Mouse (Mus musculus) midbrain, postnatal 0 days (tissue): ENCODE measurements around the gene Acat2. TPM values are rescaled to one million over a fixed set of nuclear protein-coding genes. Genes with fewer than 3 reads are reported as not detected.
"Not testable (repeated sequence)": the region's sequence is repeated elsewhere in the genome, so short reads cannot be mapped to it uniquely, and the experiment has no call there.

Source experiments
- ATAC-seq: fragments of 200-750 bp; cut with Nextera tagmentation; 2 replicates; pipeline ENCODE4 v1.8.0; 2017; ENCODE audit warnings: moderate number of reproducible peaks, mild to moderate bottlenecking, moderate TSS enrichment, moderate library complexity; ENCODE audit not compliant: low FRiP score
- DNase-seq: peaks from one replicate; pipeline ENCODE4 v3.0.0-alpha.2; 2015; ENCODE audit warnings: low spot score
- H3K27ac ChIP-seq: fragments of 300-500 bp; sonication (generic); 2 replicates; pipeline ENCODE4 v1.5.1; 2014; ENCODE audit warnings: low read depth, mild to moderate bottlenecking, low read length, mixed read lengths
- H3K27me3 ChIP-seq: fragments of 300-500 bp; sonication (generic); 2 replicates; pipeline ENCODE4 v1.6.1; 2014; ENCODE audit warnings: low read length, control low read depth, mixed read lengths; ENCODE audit not compliant: insufficient read depth
- H3K36me3 ChIP-seq: fragments of 300-500 bp; sonication (generic); 2 replicates; pipeline ENCODE4 v1.6.1; 2014; ENCODE audit warnings: low read length, control low read depth, mixed read lengths; ENCODE audit not compliant: insufficient read depth
- H3K4me1 ChIP-seq: fragments of 300-500 bp; sonication (generic); 2 replicates; pipeline ENCODE4 v1.6.1; 2014; ENCODE audit warnings: mild to moderate bottlenecking, control low read depth, antibody characterized with exemption, low read length, mixed read lengths; ENCODE audit not compliant: insufficient read depth
- H3K4me2 ChIP-seq: fragments of 300-500 bp; sonication (generic); 2 replicates; pipeline ENCODE4 v1.6.1; 2014; ENCODE audit warnings: low read depth, mild to moderate bottlenecking, low read length, mixed read lengths; ENCODE audit not compliant: poor library complexity, severe bottlenecking
- H3K4me3 ChIP-seq: fragments of 300-500 bp; sonication (generic); 2 replicates; pipeline ENCODE4 v1.5.1; 2014; ENCODE audit warnings: low read depth, mild to moderate bottlenecking, low read length, moderate library complexity
- H3K9ac ChIP-seq: fragments of 300-500 bp; sonication (generic); replicated peaks from 2 replicates; pipeline ENCODE4 v1.6.1; 2014; ENCODE audit warnings: mild to moderate bottlenecking, low read length, moderate library complexity, mixed read lengths; ENCODE audit not compliant: poor library complexity, severe bottlenecking
- H3K9me3 ChIP-seq: fragments of 300-500 bp; sonication (generic); 2 replicates; pipeline ENCODE4 v1.6.1; 2016; ENCODE audit warnings: low read length, control low read depth
- CTCF ChIP-seq: IDR thresholded peaks from 2 replicates; pipeline ENCODE4 v1.5.1; 2016; ENCODE audit warnings: antibody characterized with exemption, mild to moderate bottlenecking
- whole genome bisulfite sequencing: fragments of 180-500 bp; shearing (Covaris S2); extraction: QIAGEN DNeasy Blood & Tissue Kit; methylation state at CpG from one replicate; pipeline ENCODE4 v1.1.7; 2014; 5-methylcytosine and 5-hydroxymethylcytosine counted together
- polyA plus RNA-seq: library from polyadenylated mRNA; unstranded; fragments of >200 nt; fragmentation: Nextera tagmentation; extraction: Ambion mirVana; gene quantifications from 2 replicates; pipeline ENCODE4 v1.2.1, GENCODE M21; 2015
- total RNA-seq: library from RNA; depleted of rRNA; stranded (reverse); fragments of >200 nt; gene quantifications from 2 replicates; pipeline ENCODE4 v1.2.3, GENCODE M21; 2014

Acat2 gene
- total and polyA plus RNA-seq, 2 experiments from 2014 or later = 181 to 247 TPM

- Histone ChIP-seq H3K4me2 (peak overlapping the region; percentile 71), H3K9me3 (no peaks in the 10 kb centered on the region), H3K27me3 (no peaks in the 10 kb centered on the region), H3K27ac (peak overlapping the region; percentile 100), H3K9ac (peak overlapping the region; percentile 99), H3K4me3 (peak overlapping the region; percentile 99), H3K4me1 (no peaks in the 10 kb centered on the region), H3K36me3 (no peaks in the 10 kb centered on the region)
- DNase-seq = peak; percentile 79
- TF ChIP-seq CTCF = peak; percentile 7; the same call in 1 of the 2 replicates
- WGBS = 0% methylated on average over 46 of the region's 84 CpGs
- ATAC-seq = peak; percentile 92
These were observed 31.2 kb upstream of the Acat2 start for GRCm38 (mm10) chr17:12991635-12992358.

GRCm38 (mm10) chr17:12991194-12991634 lies 30.7 kb upstream of the Acat2 start:
- H3K4me1 ChIP-seq = no peaks in the 10 kb centered on the region
- no peaks in the 10 kb centered on the region for H3K27me3 ChIP-seq
- peak overlapping the region; percentile 99 for H3K9ac ChIP-seq
- peak overlapping the region; percentile 71 for H3K4me2 ChIP-seq
- DNase-seq (peak; percentile 22), ATAC-seq (no peak)
- H3K27ac ChIP-seq = peak overlapping the region; percentile 100
- 1% methylated on average over 12 of the region's 12 CpGs for WGBS
- no peaks in the 10 kb centered on the region for H3K36me3 ChIP-seq
- H3K9me3 ChIP-seq = no peaks in the 10 kb centered on the region
- H3K4me3 ChIP-seq = peak overlapping the region; percentile 99
- TF ChIP-seq CTCF = no peak

- ATAC-seq = no peak
- no peak for DNase-seq
- no peak for TF ChIP-seq CTCF
- no peaks in the 10 kb centered on the region for H3K36me3 ChIP-seq
- no peaks in the 10 kb centered on the region for H3K4me1 ChIP-seq
- WGBS = 55% methylated on average over 8 of the region's 8 CpGs
- 0 out of 2 replicates have a peak overlapping the region, but pooled peaks have one; percentile 100 for H3K27ac ChIP-seq
- peak overlapping the region; percentile 99 for H3K4me3 ChIP-seq
- no peaks in the 10 kb centered on the region for H3K9me3 ChIP-seq
- H3K9ac ChIP-seq = peak overlapping the region; percentile 99
- H3K4me2 ChIP-seq = peak overlapping the region; percentile 71
- no peaks in the 10 kb centered on the region for H3K27me3 ChIP-seq
These were observed 30.1 kb upstream of the Acat2 start for GRCm38 (mm10) chr17:12990567-12991145.

GRCm38 (mm10) chr17:12988096-12988495 lies 27.5 kb upstream of the Acat2 start:
- 98% methylated on average over 8 of the region's 8 CpGs for WGBS
- not testable (repeated sequence) for H3K4me1 ChIP-seq, H3K4me2 ChIP-seq, H3K36me3 ChIP-seq, DNase-seq, H3K27ac ChIP-seq, H3K4me3 ChIP-seq, H3K9me3 ChIP-seq, ATAC-seq, H3K27me3 ChIP-seq, H3K9ac ChIP-seq

GRCm38 (mm10) chr17:12983988-12984387 lies 23.4 kb upstream of the Acat2 start:
- H3K4me1 ChIP-seq = no peaks in the 10 kb centered on the region
- H3K27me3 ChIP-seq = no peaks in the 10 kb centered on the region
- ATAC-seq (no peak), DNase-seq (no peak)
- no peak overlapping the region for H3K4me3 ChIP-seq
- no peaks in the 10 kb centered on the region for H3K9me3 ChIP-seq
- TF ChIP-seq CTCF = no peak
- no peak overlapping the region for H3K9ac ChIP-seq
- no peak overlapping the region for H3K4me2 ChIP-seq
- peaks cover 20% of the 10 kb centered on the region for H3K36me3 ChIP-seq
- WGBS = 87% methylated on average over 2 of the region's 2 CpGs
- no peak overlapping the region for H3K27ac ChIP-seq

- H3K9me3 ChIP-seq = no peaks in the 10 kb centered on the region
- no peak for DNase-seq
- no peak for TF ChIP-seq CTCF
- ATAC-seq = no peak
- WGBS = 95% methylated on average over 1 of the region's 1 CpGs
- H3K36me3 ChIP-seq = peaks cover 40% of the 10 kb centered on the region
- H3K4me3 ChIP-seq = no peak overlapping the region
- H3K4me2 ChIP-seq = no peak overlapping the region
- H3K27ac ChIP-seq = no peak overlapping the region
- H3K27me3 ChIP-seq = no peaks in the 10 kb centered on the region
- no peaks in the 10 kb centered on the region for H3K4me1 ChIP-seq
- no peak overlapping the region for H3K9ac ChIP-seq
These were observed 18.0 kb upstream of the Acat2 start for GRCm38 (mm10) chr17:12978546-12978945.
